Mouse (Mus musculus) cerebellum, postnatal 25 days (tissue): ENCODE data around the gene Trim59.
"Not testable (repeated sequence)": the region's sequence is repeated elsewhere in the genome, so short reads cannot be mapped to it uniquely, and the experiment has no call there.

Source experiments
- DNase-seq, 2 experiments: peaks; one replicate each; pipeline ENCODE4 v3.0.0; 2021; ENCODE audit warnings: mixed read lengths in 2 of 2

Gene Trim59

GRCm38 (mm10) chr3:69044645-69045399 is at the start of gene Trim59:
Gene Trim59, minus strand, starts transcription at chr3:69044755.
- peak; percentile 94 to 96 for DNase-seq

GRCm38 (mm10) chr3:69064005-69064404 is 19.4 kb upstream of the Trim59 start:
- no peak for DNase-seq

- no peak for DNase-seq
Observed at GRCm38 (mm10) chr3:69062764-69063163, 18.2 kb upstream of the Trim59 start.

GRCm38 (mm10) chr3:69060672-69061071 is 16.1 kb upstream of the Trim59 start:
- DNase-seq, result no peak

- DNase-seq, result no peak
Observed at GRCm38 (mm10) chr3:69055871-69056270, 11.3 kb upstream of the Trim59 start.

GRCm38 (mm10) chr3:69054760-69055432 is 10.3 kb upstream of the Trim59 start:
- no peak for DNase-seq

- no peak for DNase-seq
Observed at GRCm38 (mm10) chr3:69051894-69052293, 7.3 kb upstream of the Trim59 start.

GRCm38 (mm10) chr3:69049011-69049410 is 4.5 kb upstream of the Trim59 start:
- DNase-seq, result no peak

GRCm38 (mm10) chr3:69047684-69048083 is 3.1 kb upstream of the Trim59 start:
- DNase-seq, result no peak

GRCm38 (mm10) chr3:69046509-69046908 is 2.0 kb upstream of the Trim59 start:
- no peak for DNase-seq

GRCm38 (mm10) chr3:69045750-69046149 is 1.2 kb upstream of the Trim59 start:
- no peak for DNase-seq

GRCm38 (mm10) chr3:69045400-69045703 is 797 bp upstream of the Trim59 start:
- no peak for DNase-seq

GRCm38 (mm10) chr3:69044167-69044591 is 376 bp downstream of the Trim59 start:
- no peak for DNase-seq

GRCm38 (mm10) chr3:69041298-69041697 is 3.3 kb downstream of the Trim59 start:
- no peak for DNase-seq

GRCm38 (mm10) chr3:69040105-69040504 is 4.5 kb downstream of the Trim59 start:
- no peak for DNase-seq

- no peak for DNase-seq
Observed at GRCm38 (mm10) chr3:69026133-69026783, 18.3 kb downstream of the Trim59 start.

GRCm38 (mm10) chr3:69020764-69021163 is 23.8 kb downstream of the Trim59 start:
- no peak for DNase-seq

- DNase-seq, result no peak
Observed at GRCm38 (mm10) chr3:69020285-69020684, 24.3 kb downstream of the Trim59 start.

GRCm38 (mm10) chr3:69018635-69019034 is 25.9 kb downstream of the Trim59 start:
- DNase-seq, result not testable (repeated sequence)

- no peak for DNase-seq
Observed at GRCm38 (mm10) chr3:69017181-69017580, 27.4 kb downstream of the Trim59 start.

GRCm38 (mm10) chr3:69008873-69009272 is 35.7 kb downstream of the Trim59 start:
- no peak for DNase-seq

- no peak for DNase-seq
Observed at GRCm38 (mm10) chr3:69006246-69006760, 38.3 kb downstream of the Trim59 start.

- peak; percentile 50 to 57 for DNase-seq
Observed at GRCm38 (mm10) chr3:69005338-69006245, 39.0 kb downstream of the Trim59 start.
